Mouse (Mus musculus) liver (tissue): Measurements from ENCODE around the gene Olfr516.

Experiments
- DNase-seq: peaks from one replicate; pipeline ENCODE4 v3.0.0-alpha.2; 2020; ENCODE audit warnings: mixed read lengths

The Olfr516 gene

DNA sequence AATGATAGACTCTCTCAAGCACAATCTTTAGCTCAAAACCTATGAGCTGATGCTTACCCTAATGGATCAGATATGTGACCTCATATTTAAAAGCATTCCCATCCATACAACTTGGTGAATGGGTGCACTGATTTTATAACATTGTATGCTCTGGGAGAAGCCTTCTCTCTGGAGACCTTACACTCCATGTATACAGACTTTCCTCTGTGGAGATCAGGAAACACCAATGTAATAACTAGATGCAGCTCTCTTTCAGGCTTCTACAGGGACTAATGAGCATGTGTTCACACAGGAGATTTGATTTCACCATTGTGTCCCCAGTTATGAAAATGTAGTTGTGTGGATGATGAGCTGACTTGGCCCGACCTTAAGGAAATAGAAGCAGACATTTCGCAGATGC, at the start of gene Olfr516:
Gene Olfr516, minus strand, starts transcription at position 101 of the 400 bp plus-strand sequence.
- DNase-seq = no peak

DNA sequence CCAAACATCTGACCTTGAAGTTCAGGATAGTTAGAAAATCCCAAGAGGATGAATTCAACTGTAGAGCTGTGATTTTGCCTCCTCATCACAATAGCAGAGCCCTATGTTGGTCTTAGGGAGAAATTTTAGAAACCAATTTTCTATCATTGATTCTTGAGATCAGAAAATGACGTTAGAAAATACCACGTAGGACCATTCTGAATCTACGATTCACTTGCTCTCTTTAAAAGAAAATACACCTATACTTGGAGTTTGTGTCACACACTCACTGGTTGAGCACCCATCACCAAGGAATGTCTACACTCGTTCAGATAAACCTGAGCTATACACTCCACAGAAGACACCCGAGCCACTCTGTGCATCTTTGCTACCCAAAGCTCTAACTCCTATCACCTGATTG, 44.0 kb upstream of the Olfr516 start, which contains the start of gene Olfr519:
Gene Olfr519, minus strand, starts transcription at position 101 of the 400 bp plus-strand sequence.
- no peak for DNase-seq

DNA sequence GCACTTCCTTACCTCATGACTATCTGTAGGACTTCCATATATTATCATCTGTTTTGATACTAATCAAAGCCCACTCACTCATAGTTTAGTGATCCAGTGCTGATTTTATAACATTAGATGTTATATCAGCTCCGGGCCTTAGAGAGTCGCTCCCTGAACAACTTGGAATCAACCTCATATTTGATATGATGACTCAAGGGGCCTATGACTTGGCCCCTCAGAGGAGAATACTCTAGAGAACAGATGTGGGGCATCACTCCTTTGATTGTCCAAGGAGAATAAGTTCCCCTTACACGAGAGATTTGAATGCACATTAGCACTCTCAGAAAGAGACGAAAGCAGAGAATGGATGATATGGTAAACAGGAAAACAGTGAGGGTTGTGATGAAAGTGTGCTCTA, 34.6 kb upstream of the Olfr516 start, which contains the start of gene Olfr518:
Gene Olfr518, minus strand, starts transcription at position 101 of the 400 bp plus-strand sequence.
- no peak for DNase-seq

DNA sequence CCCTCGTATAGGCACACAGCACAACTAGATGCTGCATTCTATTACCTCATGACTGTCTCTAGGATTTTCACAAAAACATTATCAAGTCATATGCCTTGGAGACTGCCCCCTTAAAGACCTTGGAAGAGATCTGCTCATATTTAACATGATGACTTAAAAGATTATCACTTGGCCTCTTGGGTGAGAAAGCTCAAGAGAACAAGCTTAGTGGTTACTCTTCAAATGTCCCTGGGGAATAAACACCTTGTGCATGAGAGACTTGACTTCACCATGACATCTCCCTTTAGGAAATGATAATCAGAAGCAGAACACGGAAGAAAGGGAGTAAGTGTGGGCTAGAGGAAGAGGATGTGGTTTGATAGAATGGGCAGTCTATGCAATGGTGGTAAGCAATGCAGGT, 21.9 kb upstream of the Olfr516 start, which contains the start of gene Olfr517:
Gene Olfr517, minus strand, starts transcription at position 101 of the 400 bp plus-strand sequence.
- DNase-seq = no peak

DNA sequence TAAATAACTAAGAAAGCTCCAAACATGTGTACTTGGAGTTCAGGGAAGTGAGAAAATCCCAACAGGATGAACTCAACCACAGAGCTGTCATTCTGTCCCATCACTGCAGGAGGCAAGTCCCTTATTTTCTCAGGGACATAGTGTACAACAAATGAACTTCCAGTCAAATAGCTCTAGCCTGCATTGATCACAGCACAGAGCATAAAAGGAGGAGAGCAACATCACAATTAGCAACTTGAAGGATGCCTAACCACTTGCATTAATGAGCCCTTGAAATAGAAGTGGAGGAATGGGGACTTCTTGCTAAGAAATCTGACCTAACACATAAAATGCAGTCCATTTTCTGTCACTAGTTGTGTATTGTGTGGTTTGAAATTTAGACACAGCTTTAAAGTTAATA, 24.4 kb downstream of the Olfr516 start, which contains the start of gene Olfr514:
Gene Olfr514, minus strand, starts transcription at position 101 of the 400 bp plus-strand sequence.
- DNase-seq = no peak

DNA sequence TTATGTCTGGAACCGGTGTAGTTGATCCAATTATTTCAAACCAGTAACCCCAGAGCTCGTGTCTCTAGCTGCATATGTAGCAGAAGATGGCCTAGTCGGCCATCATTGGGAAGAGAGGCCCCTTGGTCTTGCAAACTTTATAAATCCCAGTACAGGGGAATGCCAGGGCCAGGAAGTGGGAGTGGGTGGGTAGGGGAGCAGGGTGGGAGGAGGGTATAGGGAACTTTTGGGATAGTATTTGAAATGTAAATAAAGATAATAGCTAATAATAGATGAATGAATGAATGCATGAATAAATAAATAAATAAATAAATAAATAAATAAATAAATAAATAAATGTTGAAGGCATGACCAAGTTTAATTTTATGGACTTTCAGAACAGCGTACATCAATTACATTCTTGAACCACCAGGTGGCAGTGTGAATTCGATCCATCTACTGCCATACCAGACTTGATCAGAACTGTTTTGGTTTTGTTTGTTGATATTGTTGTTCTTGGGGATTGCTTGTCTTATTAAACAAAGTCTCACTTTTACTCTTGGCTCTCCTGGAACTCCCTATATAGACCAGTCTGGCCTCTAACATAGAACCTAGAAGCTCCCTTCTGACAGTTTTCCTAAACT, 35.6 kb downstream of the Olfr516 start:
- DNase-seq = peak; percentile 3

DNA sequence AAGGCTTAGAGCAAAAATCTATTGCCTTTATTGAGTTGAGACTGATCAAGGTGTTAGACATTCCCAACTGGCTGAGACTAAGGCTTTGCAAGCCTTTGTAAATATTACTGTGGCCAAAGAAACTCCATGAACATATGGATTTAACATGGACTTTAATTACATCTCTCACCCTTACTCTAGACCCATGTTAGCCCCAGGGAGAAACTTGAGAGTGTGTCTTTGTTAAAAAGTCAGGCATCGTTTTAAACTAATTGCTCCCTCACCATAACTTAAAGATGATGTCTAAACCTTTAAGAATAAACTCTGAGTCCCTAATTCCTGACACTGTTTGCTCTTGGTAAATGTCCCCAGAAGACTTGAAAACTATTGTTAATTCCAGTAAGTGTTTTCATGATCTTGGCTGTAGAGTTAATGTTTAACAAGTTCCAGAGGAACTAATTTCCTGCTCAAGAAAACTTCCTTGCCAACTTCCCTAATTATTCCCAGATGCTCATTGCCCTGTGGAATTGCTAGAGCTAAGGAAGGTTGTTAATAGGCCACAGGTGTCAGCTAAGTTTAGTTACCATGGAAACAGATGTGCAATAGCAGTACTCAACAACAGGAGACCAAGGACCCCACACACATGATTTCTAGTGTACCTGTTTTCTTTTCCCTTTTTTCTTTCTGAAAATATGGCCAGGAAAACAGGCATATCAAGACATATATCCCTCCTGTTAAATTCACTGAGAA, 53.0 kb downstream of the Olfr516 start:
- no peak for DNase-seq
